Mouse (Mus musculus) adrenal gland, adult 18-20 months (tissue): Measurements from ENCODE around the gene Egfr. TPM values are rescaled to one million over a fixed set of nuclear protein-coding genes. Genes with fewer than 3 reads are reported as not detected.

ENCODE experiments used
- DNase-seq, 2 experiments: peaks; one replicate each; pipeline ENCODE4 v3.0.0; 2021 to 2022; ENCODE audit warnings: low spot score in 2 of 2
- total RNA-seq, 2 experiments: library from RNA; stranded (reverse); gene quantifications; 1 replicate in 1 of 2; 2 replicates in 1 of 2; pipeline ENCODE4 v1.2.3; 2021

The Egfr gene
- total RNA-seq, 2 experiments from 2014 or later, result 10.4 to 11.8 TPM

- no peak for DNase-seq
These were observed 20.7 kb downstream of the Egfr start for GRCm38 (mm10) chr11:16772717-16773116.

- DNase-seq, result no peak
These were observed 25.0 kb downstream of the Egfr start for GRCm38 (mm10) chr11:16776967-16777366.

GRCm38 (mm10) chr11:16781604-16782003, 29.6 kb downstream of the Egfr start:
- DNase-seq, result no peak

GRCm38 (mm10) chr11:16783926-16784659, 32.1 kb downstream of the Egfr start:
- no peak for DNase-seq

GRCm38 (mm10) chr11:16792638-16793585, 40.9 kb downstream of the Egfr start:
- no peak for DNase-seq

- no peak for DNase-seq
These were observed 43.0 kb downstream of the Egfr start for GRCm38 (mm10) chr11:16795012-16795411.

GRCm38 (mm10) chr11:16795513-16795912, 43.5 kb downstream of the Egfr start:
- DNase-seq, result no peak

GRCm38 (mm10) chr11:16797456-16797855, 45.5 kb downstream of the Egfr start:
- no peak for DNase-seq

- no peak for DNase-seq
These were observed 46.1 kb downstream of the Egfr start for GRCm38 (mm10) chr11:16798136-16798535.

- peak; percentile 12 to 26 for DNase-seq
These were observed 48.5 kb downstream of the Egfr start for GRCm38 (mm10) chr11:16800507-16800906.

- DNase-seq, result no peak
These were observed 50.7 kb downstream of the Egfr start for GRCm38 (mm10) chr11:16802668-16803067.

- DNase-seq, result no peak
These were observed 52.0 kb downstream of the Egfr start for GRCm38 (mm10) chr11:16804016-16804415.

GRCm38 (mm10) chr11:16805886-16806285, 53.9 kb downstream of the Egfr start:
- DNase-seq, result no peak

- DNase-seq, result no peak
These were observed 57.4 kb downstream of the Egfr start for GRCm38 (mm10) chr11:16809161-16809967.

GRCm38 (mm10) chr11:16810086-16810485, 58.1 kb downstream of the Egfr start:
- DNase-seq, result no peak

- DNase-seq, result no peak
These were observed 61.3 kb downstream of the Egfr start for GRCm38 (mm10) chr11:16813298-16813697.

GRCm38 (mm10) chr11:16816414-16816813, 64.4 kb downstream of the Egfr start:
- DNase-seq, result no peak

GRCm38 (mm10) chr11:16817336-16818034, 65.5 kb downstream of the Egfr start:
- no peak for DNase-seq

- DNase-seq, result no peak
These were observed 67.4 kb downstream of the Egfr start for GRCm38 (mm10) chr11:16819424-16819823.

- no peak for DNase-seq
These were observed 68.1 kb downstream of the Egfr start for GRCm38 (mm10) chr11:16820138-16820537.
